In genomic region chr6:148830748-148831727, GRCm38 (mm10) we compare ENCODE assay signal across 8 mouse cellular contexts. TPM values are rescaled to one million over a fixed set of nuclear protein-coding genes. Genes with fewer than 3 reads are reported as not detected.
A peak's percentile ranks its signal among the peaks of the same experiment; 100 is the strongest.
DNase-seq lines count a peak whose midpoint lies in the region; ATAC-seq and TF ChIP-seq lines count a peak whose summit lies in the region.

Ipo8 (minus strand) TSS chr6:148831467.

- H3K9me3 ChIP-seq in CH12.LX (replicated peaks; ENCODE audit: low read length), result no peaks in the 10 kb centered on the region
- H3K9me3 ChIP-seq in forebrain, embryonic 11.5 days (ENCODE audit: control insufficient read depth, low read length), result no peaks in the 10 kb centered on the region
- 0 out of 2 replicates have a peak, but pooled peaks cover 3% of the 10 kb centered on the region for H3K9me3 ChIP-seq in heart, embryonic 16.5 days (replicated peaks; ENCODE audit: control insufficient read depth, low read length)
- no peaks in the 10 kb centered on the region for H3K9me3 ChIP-seq in liver, embryonic 15.5 days (replicated peaks)
- H3K9me3 ChIP-seq in neural tube, embryonic 12.5 days, result no peaks in the 10 kb centered on the region

- H3K79me2 ChIP-seq in CH12.LX (replicated peaks; ENCODE audit: control insufficient read depth, extremely low read depth, insufficient read depth, poor library complexity, severe bottlenecking), result peaks cover 20% of the 10 kb centered on the region

- under 1% methylated on average over 47 of the region's 47 CpGs for WGBS in forebrain, embryonic 11.5 days
- WGBS in heart, embryonic 16.5 days, result under 1% methylated on average over 46 of the region's 47 CpGs
- under 1% methylated on average over 47 of the region's 47 CpGs for WGBS in liver, embryonic 15.5 days (ENCODE audit: insufficient replicate concordance)
- under 1% methylated on average over 47 of the region's 47 CpGs for WGBS in neural tube, embryonic 12.5 days

- TF ChIP-seq RAD21 in CH12.LX (IDR thresholded peaks at IDR 0.05; ENCODE audit: low read depth, low read length), result no peak

- peaks cover 7 to 21% of the 10 kb centered on the region in 2 experiments for H3K4me1 ChIP-seq in CH12.LX (ENCODE audit: control insufficient read depth in 1 of 2, insufficient read depth in 2 of 2)
- H3K4me1 ChIP-seq in forebrain, embryonic 11.5 days (replicated peaks; ENCODE audit: control insufficient read depth, insufficient read depth, low read length), result no peaks in the 10 kb centered on the region; the same call in 1 of the 2 replicates
- peaks cover 8% of the 10 kb centered on the region for H3K4me1 ChIP-seq in heart, embryonic 16.5 days (ENCODE audit: control insufficient read depth, insufficient read depth, low read length)
- H3K4me1 ChIP-seq in liver, embryonic 15.5 days (replicated peaks), result peaks cover 17% of the 10 kb centered on the region
- H3K4me1 ChIP-seq in neural tube, embryonic 12.5 days, result peaks cover 16% of the 10 kb centered on the region

- TF ChIP-seq POLR2A in CH12.LX (IDR thresholded peaks at IDR 0.05; ENCODE audit: low read depth, low read length), result peak; percentile 95

- DNase-seq in CH12.LX (ENCODE audit: extremely low read depth), result peak; percentile 95
- DNase-seq in c-Kit-positive CD71-positive TER-119-negative erythroid progenitor cells, embryonic 14.5 days (ENCODE audit: low read depth), result peak; percentile 88
- peak; percentile 94 for DNase-seq in forebrain, embryonic 11.5 days (ENCODE audit: low spot score)
- DNase-seq in kidney, postnatal 36 days, result peak; percentile 93 to 97
- DNase-seq in telencephalon, adult 2 months (ENCODE audit: low read depth, low spot score), result peak; percentile 99

- peak within 1 kb of the TSS; percentile 74 for H3K4me2 ChIP-seq in CH12.LX (ENCODE audit: insufficient read depth, low read depth, poor library complexity, severe bottlenecking)
- H3K4me2 ChIP-seq in forebrain, embryonic 11.5 days (ENCODE audit: low read depth, low read length, severe bottlenecking), result peak within 1 kb of the TSS; percentile 65
- H3K4me2 ChIP-seq in heart, embryonic 16.5 days (ENCODE audit: low read depth, low read length), result peak within 1 kb of the TSS; percentile 71
- H3K4me2 ChIP-seq in liver, embryonic 15.5 days, result peak within 1 kb of the TSS; percentile 85
- peak within 1 kb of the TSS; percentile 88 for H3K4me2 ChIP-seq in neural tube, embryonic 12.5 days (replicated peaks)

- TF ChIP-seq EP300 in CH12.LX (IDR thresholded peaks at IDR 0.05; ENCODE audit: low read length), result no peak

- no peaks in the 10 kb centered on the region for H3K27me3 ChIP-seq in CH12.LX (replicated peaks)
- no peaks in the 10 kb centered on the region for H3K27me3 ChIP-seq in forebrain, embryonic 11.5 days (ENCODE audit: control insufficient read depth, insufficient read depth, low read length)
- no peaks in the 10 kb centered on the region for H3K27me3 ChIP-seq in heart, embryonic 16.5 days (ENCODE audit: control insufficient read depth, insufficient read depth, low read length)
- no peaks in the 10 kb centered on the region for H3K27me3 ChIP-seq in liver, embryonic 15.5 days
- H3K27me3 ChIP-seq in neural tube, embryonic 12.5 days (replicated peaks), result no peaks in the 10 kb centered on the region

- dilution Hi-C loops in CH12.LX (cut with MboI; ENCODE audit: extremely low pct_ligation_motif_present, extremely low pct_unique_long_range_greater_than_20kb, low sequenced_read_pairs), result no loop called here

- no peak for TF ChIP-seq CTCF in CH12.LX (conservative IDR thresholded peaks at IDR 0.05 in 1 of 2, IDR thresholded peaks at IDR 0.05 in 1 of 2; ENCODE audit: low read depth in 2 of 2, low read length in 2 of 2)

- peak within 1 kb of the TSS; percentile 86 for H3K9ac ChIP-seq in CH12.LX (ENCODE audit: insufficient read depth, low read depth)
- peak within 1 kb of the TSS; percentile 83 for H3K9ac ChIP-seq in forebrain, embryonic 11.5 days (ENCODE audit: low read length)
- H3K9ac ChIP-seq in heart, embryonic 16.5 days (ENCODE audit: low read length), result peak within 1 kb of the TSS; percentile 81
- peak within 1 kb of the TSS; percentile 67 for H3K9ac ChIP-seq in liver, embryonic 15.5 days
- peak within 1 kb of the TSS; percentile 64 for H3K9ac ChIP-seq in neural tube, embryonic 12.5 days

- H3K4me3 ChIP-seq in CH12.LX (replicated peaks in 1 of 3; ENCODE audit: low read depth in 2 of 3, low read length in 2 of 3, poor library complexity in 1 of 3), result peak within 1 kb of the TSS; percentile 76 to 90 (median 87)
- peak within 1 kb of the TSS; percentile 81 for H3K4me3 ChIP-seq in forebrain, embryonic 11.5 days (ENCODE audit: low read depth, low read length)
- peak within 1 kb of the TSS; percentile 90 for H3K4me3 ChIP-seq in heart, embryonic 16.5 days (ENCODE audit: low read length)
- H3K4me3 ChIP-seq in liver, embryonic 15.5 days (replicated peaks), result peak within 1 kb of the TSS; percentile 74
- peak within 1 kb of the TSS; percentile 81 for H3K4me3 ChIP-seq in neural tube, embryonic 12.5 days

- peaks cover 0 to 7% of the 10 kb centered on the region in 2 experiments for H3K36me3 ChIP-seq in CH12.LX (replicated peaks in 1 of 2; ENCODE audit: control insufficient read depth in 1 of 2, insufficient read depth in 1 of 2, low read length in 1 of 2)
- no peaks in the 10 kb centered on the region for H3K36me3 ChIP-seq in forebrain, embryonic 11.5 days (ENCODE audit: control insufficient read depth, insufficient read depth, low read length)
- no peaks in the 10 kb centered on the region for H3K36me3 ChIP-seq in heart, embryonic 16.5 days (ENCODE audit: control insufficient read depth, insufficient read depth)
- H3K36me3 ChIP-seq in liver, embryonic 15.5 days (replicated peaks), result 0 out of 2 replicates have a peak, but pooled peaks cover 5% of the 10 kb centered on the region
- no peaks in the 10 kb centered on the region for H3K36me3 ChIP-seq in neural tube, embryonic 12.5 days

- peak; percentile 97 for ATAC-seq in forebrain, embryonic 11.5 days (replicated peaks; ENCODE audit: low FRiP score)
- ATAC-seq in heart, embryonic 16.5 days (replicated peaks; ENCODE audit: extremely low read depth, insufficient read depth, low FRiP score), result peak; percentile 98
- ATAC-seq in liver, embryonic 15.5 days (ENCODE audit: insufficient read depth), result peak; percentile 94
- ATAC-seq in neural tube, embryonic 12.5 days (ENCODE audit: low FRiP score, low read depth), result peak; percentile 99

- in situ Hi-C loops in CH12.LX (cut with MboI; ENCODE audit: low pct_ligation_motif_present, low pct_unique_long_range_greater_than_20kb, low sequenced_read_pairs), result no loop called here

- peak within 1 kb of the TSS; percentile 38; the same call in 1 of the 2 replicates for H3K27ac ChIP-seq in CH12.LX (ENCODE audit: insufficient read depth, low read depth)
- no peak within 1 kb of the TSS for H3K27ac ChIP-seq in forebrain, embryonic 11.5 days (ENCODE audit: low read depth, low read length)
- peak within 1 kb of the TSS; percentile 64 for H3K27ac ChIP-seq in heart, embryonic 16.5 days (ENCODE audit: low read length)
- H3K27ac ChIP-seq in liver, embryonic 15.5 days (replicated peaks), result peak within 1 kb of the TSS; percentile 59
- no peak within 1 kb of the TSS for H3K27ac ChIP-seq in neural tube, embryonic 12.5 days

TF ChIP-seq in CH12.LX, 34 proteins besides CTCF, POLR2A, EP300 and RAD21 (continues in another document):
- no peak for TF ChIP-seq USF2 (conservative IDR thresholded peaks at IDR 0.05; ENCODE audit: low read depth, low read length)
- TF ChIP-seq ZC3H11A (IDR thresholded peaks at IDR 0.05; ENCODE audit: low read depth, low read length), result no peak
- peak; percentile 71 for TF ChIP-seq NRF1 (IDR thresholded peaks at IDR 0.05; ENCODE audit: low read depth, low read length)
- TF ChIP-seq GABPA (IDR thresholded peaks at IDR 0.05; ENCODE audit: insufficient replicate concordance, low read depth, low read length), result no peak; the same call in 1 of the 2 replicates
- no peak for TF ChIP-seq JUND (conservative IDR thresholded peaks at IDR 0.05; ENCODE audit: low read depth, low read length)
- TF ChIP-seq CHD1 (IDR thresholded peaks at IDR 0.05; ENCODE audit: low read depth, low read length), result peak; percentile 93; the same call in 1 of the 2 replicates
- no peak for TF ChIP-seq MAFK (IDR thresholded peaks at IDR 0.05; ENCODE audit: insufficient replicate concordance, low read length)
- TF ChIP-seq SMC3 (IDR thresholded peaks at IDR 0.05; ENCODE audit: low read depth, low read length), result no peak
- peak; percentile 22 for TF ChIP-seq SIN3A (IDR thresholded peaks at IDR 0.05; ENCODE audit: low read length)
- TF ChIP-seq BHLHE40 (IDR thresholded peaks at IDR 0.05; ENCODE audit: low read depth, low read length), result peak; percentile 36; the same call in 1 of the 2 replicates
- TF ChIP-seq NELFE (IDR thresholded peaks at IDR 0.05; ENCODE audit: low read depth, low read length), result peak; percentile 64
- 0 out of 2 replicates have a peak, but pooled peaks have one; percentile 53 for TF ChIP-seq POLR2AphosphoS2 (IDR thresholded peaks at IDR 0.05; ENCODE audit: low read depth, low read length)
- no peak for TF ChIP-seq ZMIZ1 (IDR thresholded peaks at IDR 0.05; ENCODE audit: low read depth, low read length)
- no peak for TF ChIP-seq PAX5 (IDR thresholded peaks at IDR 0.05; ENCODE audit: low read length)
- no peak for TF ChIP-seq ZNF384 (IDR thresholded peaks at IDR 0.05; ENCODE audit: low read depth, low read length)
- TF ChIP-seq TBP (conservative IDR thresholded peaks at IDR 0.05; ENCODE audit: low read depth, low read length), result peak; percentile 82
- TF ChIP-seq MAX (IDR thresholded peaks at IDR 0.05; ENCODE audit: low read length), result peak; percentile 61; the same call in 1 of the 2 replicates
- no peak for TF ChIP-seq E2F4 (IDR thresholded peaks at IDR 0.05; ENCODE audit: insufficient replicate concordance, low read depth, low read length)
- peak; percentile 88; the same call in 1 of the 2 replicates for TF ChIP-seq KAT2A (IDR thresholded peaks at IDR 0.05; ENCODE audit: insufficient replicate concordance, low read length)
- TF ChIP-seq RCOR1 (conservative IDR thresholded peaks at IDR 0.05; ENCODE audit: low read depth, low read length), result no peak
- no peak for TF ChIP-seq ETS1 (conservative IDR thresholded peaks at IDR 0.05; ENCODE audit: low read depth, low read length)
- peak; percentile 81; the same call in 1 of the 2 replicates for TF ChIP-seq MAZ (IDR thresholded peaks at IDR 0.05; ENCODE audit: low read depth, low read length)

RNA-seq across cellular contexts. Expression of gene Ipo8, which starts in this region (rescaled TPM):
- total RNA-seq in CH12.LX (2012; rRNA removed), result 17.6 and 21.3 TPM in 2 replicates
- 23.6 and 25.5 TPM in 2 replicates for total RNA-seq in CH12.LX (2014; rRNA removed)
- 15.0 and 15.6 TPM in 2 replicates for polyA plus RNA-seq in CH12.LX (2012; ENCODE audit: insufficient read length, low read depth)
- polyA plus RNA-seq in forebrain, embryonic 11.5 days (2014; fragmentation: Nextera tagmentation; extraction: Ambion mirVana), result 34.0 and 34.1 TPM in 2 replicates
- polyA plus RNA-seq in heart, embryonic 16.5 days (2015; fragmentation: Nextera tagmentation; extraction: Ambion mirVana), result 13.1 and 14.4 TPM in 2 replicates
- 6.5 and 7.3 TPM in 2 replicates for polyA plus RNA-seq in liver, embryonic 15.5 days (2015; fragmentation: Nextera tagmentation; extraction: Ambion mirVana)
- 24.2 and 24.5 TPM in 2 replicates for polyA plus RNA-seq in neural tube, embryonic 12.5 days (2016; fragmentation: Nextera tagmentation; extraction: Ambion mirVana)

Comparison
In these comparisons a context has a peak if more than half of its experiments do, and no peak if none do; other contexts are left out.
1. H3K27ac ChIP-seq: peak in CH12.LX (single experiment), heart, embryonic 16.5 days (single experiment) and liver, embryonic 15.5 days (single experiment); none in forebrain, embryonic 11.5 days (single experiment) and neural tube, embryonic 12.5 days (single experiment).
2. Peak in every context shown above with its lines, with median percentiles within 50 percentile points of each other: DNase-seq, H3K4me2 ChIP-seq, H3K4me3 ChIP-seq, H3K9ac ChIP-seq and ATAC-seq.